Mouse (Mus musculus) bone marrow, adult 2 months (tissue): ENCODE data around the gene Dnajc17.

Source experiments
- CTCF ChIP-seq: fragments of 200-500 bp; IDR thresholded peaks from 2 replicates; pipeline ENCODE4 v1.5.1; 2011; ENCODE audit warnings: low read length, control low read depth; ENCODE audit not compliant: control insufficient read depth, insufficient read depth
- POLR2A ChIP-seq: fragments of 200-500 bp; IDR thresholded peaks from 2 replicates; pipeline ENCODE4 v1.6.1; 2011; ENCODE audit warnings: low read depth, mild to moderate bottlenecking, control low read depth, low read length, borderline replicate concordance; ENCODE audit not compliant: control insufficient read depth

DNA sequence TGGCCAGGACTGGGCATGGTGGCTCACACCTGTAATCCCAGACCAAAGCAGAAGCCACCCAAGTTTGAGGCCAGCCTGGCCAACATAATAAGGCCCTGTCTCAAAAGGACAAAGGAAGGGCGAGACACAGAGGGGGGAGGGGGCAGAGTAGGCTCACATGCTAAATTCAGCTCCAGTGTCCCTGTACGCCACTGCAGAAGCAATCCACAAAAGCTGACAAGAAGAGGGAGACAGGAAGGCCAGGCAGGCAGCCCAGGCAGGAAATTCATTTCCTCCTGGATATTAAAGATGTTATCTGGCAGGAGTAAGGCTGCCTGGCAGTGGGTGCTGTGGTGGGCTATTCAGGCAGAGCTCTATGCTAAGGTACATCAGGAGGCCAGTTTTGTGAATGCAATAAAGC lies 47.3 kb downstream of the Dnajc17 start:
- TF ChIP-seq CTCF (no peak), POLR2A (no peak)
